Mouse (Mus musculus): ENCODE data around the gene Olfr736. TPM values are rescaled to one million over a fixed set of nuclear protein-coding genes. Genes with fewer than 3 reads are reported as not detected.

The Olfr736 gene
- total and polyA plus RNA-seq, 3 experiments, result not detected

DNA sequence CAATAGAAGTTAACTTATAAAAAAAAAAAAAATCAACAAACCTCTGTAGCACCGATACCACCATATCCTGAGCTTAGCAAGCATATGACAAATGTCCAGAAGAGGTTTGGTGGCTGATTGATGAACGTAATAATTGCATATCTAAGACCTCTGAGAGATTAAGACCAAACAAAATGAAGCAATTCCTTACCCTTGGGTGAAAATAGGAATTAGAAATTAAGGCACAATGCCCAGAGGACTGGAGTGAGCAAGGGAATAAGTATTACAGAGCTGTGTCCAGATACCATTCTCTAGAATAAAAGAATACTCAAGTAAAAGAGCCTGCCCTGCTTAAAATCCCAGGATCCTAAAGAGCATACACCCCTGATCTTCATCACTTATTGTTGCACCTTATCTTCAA is 37.4 kb downstream of the Olfr736 start, which contains the start of gene Olfr739:
Gene Olfr739 (plus strand): TSS at position 301 of the 400 bp plus-strand sequence.
- Histone ChIP-seq H3K27me3 (ENCODE audit: control insufficient read depth in 1 of 2, insufficient read depth in 2 of 2, low read length in 2 of 2) (no peaks in the 10 kb centered on the region), H3K9ac (ENCODE audit: control insufficient read depth, low read depth, low read length, poor library complexity, severe bottlenecking) (no peak within 1 kb of the TSS)
- TF ChIP-seq MAZ (IDR thresholded peaks at IDR 0.05; ENCODE audit: low read depth, low read length), result no peak
- TF ChIP-seq MAFK (IDR thresholded peaks at IDR 0.05; ENCODE audit: borderline replicate concordance, low read depth, low read length), result no peak
- TF ChIP-seq BHLHE40 (IDR thresholded peaks at IDR 0.05; ENCODE audit: borderline replicate concordance, low read depth, low read length), result no peak
- no peak for TF ChIP-seq UBTF (IDR thresholded peaks at IDR 0.05; ENCODE audit: borderline replicate concordance, insufficient read depth, low read depth, low read length)

More for the DNA sequence above, 37.4 kb downstream of the Olfr736 start, which contains the start of gene Olfr739:
- H3K79me2 ChIP-seq (ENCODE audit: control insufficient read depth, insufficient read depth, low read length, poor library complexity), result no peaks in the 10 kb centered on the region
- no peaks in the 10 kb centered on the region for H3K9me3 ChIP-seq (replicated peaks; ENCODE audit: insufficient read depth, low read length)
- no peaks in the 10 kb centered on the region for H3K4me1 ChIP-seq (ENCODE audit: control insufficient read depth in 1 of 2, insufficient read depth in 2 of 2, low read length in 2 of 2)
- H3K4me3 ChIP-seq (ENCODE audit: control insufficient read depth in 1 of 2, insufficient read depth in 1 of 2, low read depth in 2 of 2, low read length in 2 of 2), result no peak within 1 kb of the TSS
- no peaks in the 10 kb centered on the region for H3K36me3 ChIP-seq (ENCODE audit: control insufficient read depth in 1 of 2, insufficient read depth in 2 of 2, low read length in 2 of 2)
- no peak within 1 kb of the TSS for H3K27ac ChIP-seq (ENCODE audit: control insufficient read depth, low read depth, low read length)
- DNase-seq (ENCODE audit: low read depth, low spot score), result no peak

Other genes starting within 250 kb of the Olfr736 start
- gene Olfr728, start 238.5 kb upstream of the Olfr736 start, total RNA-seq (2012; rRNA removed), result not detected in 2 replicates
- gene Olfr728, start 238.5 kb upstream of the Olfr736 start, polyA plus RNA-seq (2012; ENCODE audit: insufficient read depth in 1 of 2, insufficient read length in 2 of 2, low read depth in 1 of 2, low replicate concordance in 2 of 2, missing spikeins in 1 of 2), result not detected
- gene Olfr729, start 228.3 kb upstream of the Olfr736 start, total RNA-seq (2012; rRNA removed), result not detected in 2 replicates
- under 1 TPM in 1 of 2 experiments, not detected in 1; 0.04 TPM for gene Olfr729, start 228.3 kb upstream of the Olfr736 start, polyA plus RNA-seq (2012; ENCODE audit: insufficient read depth in 1 of 2, insufficient read length in 2 of 2, low read depth in 1 of 2, low replicate concordance in 2 of 2, missing spikeins in 1 of 2)
- gene Olfr730, start 193.0 kb upstream of the Olfr736 start, total RNA-seq (2012; rRNA removed), result not detected in 2 replicates
- gene Olfr730, start 193.0 kb upstream of the Olfr736 start, polyA plus RNA-seq (2012; ENCODE audit: insufficient read depth in 1 of 2, insufficient read length in 2 of 2, low read depth in 1 of 2, low replicate concordance in 2 of 2, missing spikeins in 1 of 2), result not detected
- not detected in 2 replicates for gene Olfr731, start 139.3 kb upstream of the Olfr736 start, total RNA-seq (2012; rRNA removed)
- not detected for gene Olfr731, start 139.3 kb upstream of the Olfr736 start, polyA plus RNA-seq (2012; ENCODE audit: insufficient read depth in 1 of 2, insufficient read length in 2 of 2, low read depth in 1 of 2, low replicate concordance in 2 of 2, missing spikeins in 1 of 2)
- gene Olfr732, start 97.0 kb upstream of the Olfr736 start, total RNA-seq (2012; rRNA removed), result not detected in 2 replicates
- not detected for gene Olfr732, start 97.0 kb upstream of the Olfr736 start, polyA plus RNA-seq (2012; ENCODE audit: insufficient read depth in 1 of 2, insufficient read length in 2 of 2, low read depth in 1 of 2, low replicate concordance in 2 of 2, missing spikeins in 1 of 2)
- not detected in 2 replicates for gene Olfr733, start 79.6 kb upstream of the Olfr736 start, total RNA-seq (2012; rRNA removed)
- not detected for gene Olfr733, start 79.6 kb upstream of the Olfr736 start, polyA plus RNA-seq (2012; ENCODE audit: insufficient read depth in 1 of 2, insufficient read length in 2 of 2, low read depth in 1 of 2, low replicate concordance in 2 of 2, missing spikeins in 1 of 2)
- gene Olfr734, start 54.4 kb upstream of the Olfr736 start, total RNA-seq (2012; rRNA removed), result not detected in 2 replicates
- gene Olfr734, start 54.4 kb upstream of the Olfr736 start, polyA plus RNA-seq (2012; ENCODE audit: insufficient read depth in 1 of 2, insufficient read length in 2 of 2, low read depth in 1 of 2, low replicate concordance in 2 of 2, missing spikeins in 1 of 2), result not detected
- not detected in 2 replicates for gene Olfr735, start 32.3 kb upstream of the Olfr736 start, total RNA-seq (2012; rRNA removed)
- gene Olfr735, start 32.3 kb upstream of the Olfr736 start, polyA plus RNA-seq (2012; ENCODE audit: insufficient read depth in 1 of 2, insufficient read length in 2 of 2, low read depth in 1 of 2, low replicate concordance in 2 of 2, missing spikeins in 1 of 2), result not detected
- not detected in 2 replicates for gene Tlr11, start 23.2 kb upstream of the Olfr736 start, total RNA-seq (2012; rRNA removed)
- not detected for gene Tlr11, start 23.2 kb upstream of the Olfr736 start, polyA plus RNA-seq (2012; ENCODE audit: insufficient read depth in 1 of 2, insufficient read length in 2 of 2, low read depth in 1 of 2, low replicate concordance in 2 of 2, missing spikeins in 1 of 2)
- not detected in 2 replicates for gene Olfr738, start 26.4 kb downstream of the Olfr736 start, total RNA-seq (2012; rRNA removed)
- gene Olfr738, start 26.4 kb downstream of the Olfr736 start, polyA plus RNA-seq (2012; ENCODE audit: insufficient read depth in 1 of 2, insufficient read length in 2 of 2, low read depth in 1 of 2, low replicate concordance in 2 of 2, missing spikeins in 1 of 2), result not detected
- gene Olfr739, start 37.5 kb downstream of the Olfr736 start, total RNA-seq (2012; rRNA removed), result not detected in 2 replicates
- not detected for gene Olfr739, start 37.5 kb downstream of the Olfr736 start, polyA plus RNA-seq (2012; ENCODE audit: insufficient read depth in 1 of 2, insufficient read length in 2 of 2, low read depth in 1 of 2, low replicate concordance in 2 of 2, missing spikeins in 1 of 2)
- not detected in 2 replicates for gene Olfr740, start 64.4 kb downstream of the Olfr736 start, total RNA-seq (2012; rRNA removed)
- not detected for gene Olfr740, start 64.4 kb downstream of the Olfr736 start, polyA plus RNA-seq (2012; ENCODE audit: insufficient read depth in 1 of 2, insufficient read length in 2 of 2, low read depth in 1 of 2, low replicate concordance in 2 of 2, missing spikeins in 1 of 2)
- gene Olfr741, start 91.6 kb downstream of the Olfr736 start, total RNA-seq (2012; rRNA removed), result not detected in 2 replicates
- gene Olfr741, start 91.6 kb downstream of the Olfr736 start, polyA plus RNA-seq (2012; ENCODE audit: insufficient read depth in 1 of 2, insufficient read length in 2 of 2, low read depth in 1 of 2, low replicate concordance in 2 of 2, missing spikeins in 1 of 2), result not detected
- gene Olfr742, start 122.4 kb downstream of the Olfr736 start, total RNA-seq (2012; rRNA removed), result not detected in 2 replicates
- gene Olfr742, start 122.4 kb downstream of the Olfr736 start, polyA plus RNA-seq (2012; ENCODE audit: insufficient read depth in 1 of 2, insufficient read length in 2 of 2, low read depth in 1 of 2, low replicate concordance in 2 of 2, missing spikeins in 1 of 2), result not detected
- gene Olfr743, start 140.7 kb downstream of the Olfr736 start, total RNA-seq (2012; rRNA removed), result not detected in 2 replicates
- not detected for gene Olfr743, start 140.7 kb downstream of the Olfr736 start, polyA plus RNA-seq (2012; ENCODE audit: insufficient read depth in 1 of 2, insufficient read length in 2 of 2, low read depth in 1 of 2, low replicate concordance in 2 of 2, missing spikeins in 1 of 2)
- gene Olfr744, start 233.7 kb downstream of the Olfr736 start, total RNA-seq (2012; rRNA removed), result not detected in 2 replicates
- gene Olfr744, start 233.7 kb downstream of the Olfr736 start, polyA plus RNA-seq (2012; ENCODE audit: insufficient read depth in 1 of 2, insufficient read length in 2 of 2, low read depth in 1 of 2, low replicate concordance in 2 of 2, missing spikeins in 1 of 2), result not detected

Data from MEL (cell line).